Mouse (Mus musculus): ENCODE measurements around the gene Mcrip1. TPM values are rescaled to one million over a fixed set of nuclear protein-coding genes. Genes with fewer than 3 reads are reported as not detected.

The Mcrip1 gene
- polyA plus RNA-seq, 2 experiments = 30.0 to 41.3 TPM

DNA sequence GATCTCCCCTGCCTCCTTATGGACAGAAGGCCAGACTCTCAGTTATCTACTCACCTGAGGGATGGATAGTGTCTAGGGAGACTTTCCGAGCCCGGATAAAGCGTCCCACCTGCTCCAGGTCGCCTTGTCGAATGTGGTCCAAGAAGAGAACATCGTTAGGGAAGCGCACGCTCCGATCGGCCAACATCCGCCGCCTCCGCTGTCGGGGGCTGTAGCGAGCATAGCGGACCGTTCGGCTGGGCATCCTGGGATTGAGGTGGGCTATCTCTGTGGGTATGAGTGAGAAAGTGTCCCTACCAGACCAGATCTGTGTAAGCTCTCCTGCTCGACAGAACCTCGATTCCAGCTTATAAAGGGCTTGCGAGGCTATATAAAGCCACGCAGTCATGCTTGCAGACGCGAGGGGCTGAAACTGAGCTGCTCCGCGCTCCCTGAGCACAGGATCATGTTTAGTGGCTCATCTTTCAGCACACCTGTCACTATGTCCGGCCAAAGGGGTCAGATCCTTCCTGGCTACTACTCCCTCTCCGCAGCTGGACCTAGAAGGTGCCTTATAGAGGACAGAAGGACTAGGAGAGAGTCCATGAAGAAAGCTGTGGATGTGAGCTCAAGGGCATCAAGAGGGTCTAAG lies 1.4 kb upstream of the Mcrip1 start, which contains the start of gene Ppp1r27:
TSS of gene Ppp1r27 (minus strand) at position 323 of the 631 bp plus-strand sequence.
- TF ChIP-seq CTCF (IDR thresholded peaks at IDR 0.05; ENCODE audit: low read depth) (no peak), EP300 (IDR thresholded peaks at IDR 0.05; ENCODE audit: low read depth) (no peak)
- Histone ChIP-seq H3K36me3 (replicated peaks; ENCODE audit: control insufficient read depth, insufficient read depth, low read depth) (no peaks in the 10 kb centered on the region), H3K9ac (replicated peaks) (peak within 1 kb of the TSS; percentile 2), H3K4me2 (ENCODE audit: low read depth) (peak within 1 kb of the TSS; percentile 73), H3K27ac (no peak within 1 kb of the TSS), H3K9me3 (ENCODE audit: control insufficient read depth, low read length) (no peaks in the 10 kb centered on the region), H3K4me3 (ENCODE audit: insufficient read depth in 1 of 2, low read depth in 2 of 2, low read length in 2 of 2) (peak within 1 kb of the TSS; percentile 55 to 82), H3K4me1 (replicated peaks; ENCODE audit: control insufficient read depth in 2 of 2, insufficient read depth in 2 of 2, low read length in 1 of 2) (peaks cover 14 to 26% of the 10 kb centered on the region in 2 experiments), H3K27me3 (ENCODE audit: control insufficient read depth, insufficient read depth, low read length) (no peaks in the 10 kb centered on the region)
- 89% methylated on average over 28 of the region's 28 CpGs for WGBS (ENCODE audit: insufficient replicate concordance)
- no peak for DNase-seq (ENCODE audit: low read depth in 3 of 3, low spot score in 3 of 3)
- ATAC-seq (ENCODE audit: insufficient read depth) = no peak

DNA sequence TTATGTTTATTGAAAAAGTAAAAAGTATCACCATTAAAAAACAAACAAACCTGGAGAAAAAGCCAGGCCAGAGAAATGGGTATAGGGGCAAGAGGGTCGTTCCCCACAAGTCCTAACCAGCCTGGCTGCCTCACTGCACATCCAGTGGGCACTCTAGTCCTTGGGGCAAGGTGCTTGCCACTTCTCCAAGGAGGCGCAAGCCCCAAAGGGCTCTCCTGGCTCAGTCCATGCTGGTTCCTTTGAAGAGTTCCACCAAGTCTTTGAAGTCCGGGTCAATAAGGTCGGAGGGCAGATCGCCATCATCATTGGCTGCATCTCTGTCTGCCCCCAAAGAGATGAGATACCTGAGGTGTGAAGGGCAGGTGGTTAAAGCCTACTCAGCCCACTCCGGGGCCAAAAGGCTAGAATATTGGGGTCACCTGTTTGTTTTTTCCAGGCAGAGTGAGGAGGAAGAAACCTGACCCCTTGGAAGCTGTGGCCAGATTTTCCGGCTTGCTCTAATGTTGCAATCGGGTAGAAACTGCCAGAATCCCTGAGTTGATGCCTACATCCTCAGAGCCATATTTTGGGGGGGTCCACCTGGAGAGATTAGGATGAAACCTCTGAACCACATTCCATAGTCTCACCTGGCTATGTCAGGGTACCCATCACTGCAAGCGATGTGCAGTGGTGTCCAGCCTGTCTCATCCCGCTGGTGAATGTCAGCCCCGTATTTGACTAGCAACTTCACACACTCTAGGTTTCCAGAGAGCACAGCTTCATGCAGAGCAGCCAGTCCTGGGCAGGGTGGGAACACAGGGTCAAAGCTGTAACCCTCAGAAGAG lies 671 bp upstream of the Mcrip1 start:
- WGBS (ENCODE audit: insufficient replicate concordance) = 67% methylated on average over 11 of the region's 11 CpGs

DNA sequence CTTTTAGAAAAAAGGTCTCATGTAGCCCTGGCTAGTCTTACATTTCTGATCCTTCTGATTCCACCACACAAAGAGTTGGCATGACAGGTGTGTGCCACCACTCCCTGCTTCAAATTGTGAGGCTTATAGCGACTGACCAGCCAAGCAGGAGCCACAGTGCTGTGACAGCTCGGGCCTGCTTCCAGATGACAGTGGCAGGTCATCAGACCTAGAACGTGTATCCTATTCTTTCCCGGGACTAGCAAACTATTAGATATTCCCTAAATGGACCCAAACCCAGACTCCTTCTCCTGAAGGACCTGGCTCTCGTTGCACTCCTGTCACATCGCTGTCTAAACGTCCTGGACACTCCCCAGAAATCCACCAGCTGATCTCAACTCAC lies 750 bp downstream of the Mcrip1 start:
- 15% methylated on average over 7 of the region's 7 CpGs for WGBS (ENCODE audit: insufficient replicate concordance)
- Histone ChIP-seq H3K4me3 (ENCODE audit: insufficient read depth in 1 of 2, low read depth in 2 of 2, low read length in 2 of 2) (peak overlapping the region; percentile 60 to 82), H3K27me3 (ENCODE audit: control insufficient read depth, insufficient read depth, low read length) (no peaks in the 10 kb centered on the region), H3K36me3 (replicated peaks; ENCODE audit: control insufficient read depth, insufficient read depth, low read depth) (no peaks in the 10 kb centered on the region), H3K9ac (replicated peaks) (peak overlapping the region; percentile 94), H3K4me1 (replicated peaks; ENCODE audit: control insufficient read depth in 2 of 2, insufficient read depth in 2 of 2, low read length in 1 of 2) (peaks cover 14 to 25% of the 10 kb centered on the region in 2 experiments), H3K4me2 (ENCODE audit: low read depth) (peak overlapping the region; percentile 73), H3K27ac (peak overlapping the region; percentile 87), H3K9me3 (ENCODE audit: control insufficient read depth, low read length) (no peaks in the 10 kb centered on the region)
- no peak for TF ChIP-seq EP300 (IDR thresholded peaks at IDR 0.05; ENCODE audit: low read depth)
- TF ChIP-seq CTCF (IDR thresholded peaks at IDR 0.05; ENCODE audit: low read depth) = no peak
- ATAC-seq (ENCODE audit: insufficient read depth) = no peak
- DNase-seq (ENCODE audit: low read depth in 3 of 3, low spot score in 3 of 3) = no peak

More for the DNA sequence above, 671 bp upstream of the Mcrip1 start:
- Histone ChIP-seq H3K9me3 (ENCODE audit: control insufficient read depth, low read length) (no peaks in the 10 kb centered on the region), H3K4me1 (replicated peaks; ENCODE audit: control insufficient read depth in 2 of 2, insufficient read depth in 2 of 2, low read length in 1 of 2) (peaks cover 14 to 26% of the 10 kb centered on the region in 2 experiments), H3K9ac (replicated peaks) (peak overlapping the region; percentile 2), H3K27me3 (ENCODE audit: control insufficient read depth, insufficient read depth, low read length) (no peaks in the 10 kb centered on the region), H3K4me2 (ENCODE audit: low read depth) (peak overlapping the region; percentile 73), H3K27ac (no peak overlapping the region), H3K36me3 (replicated peaks; ENCODE audit: control insufficient read depth, insufficient read depth, low read depth) (no peaks in the 10 kb centered on the region), H3K4me3 (ENCODE audit: insufficient read depth in 1 of 2, low read depth in 2 of 2, low read length in 2 of 2) (peak overlapping the region; percentile 55 to 82)
- ATAC-seq (ENCODE audit: insufficient read depth) = no peak
- DNase-seq (ENCODE audit: low read depth in 3 of 3, low spot score in 3 of 3) = no peak
- TF ChIP-seq EP300 (IDR thresholded peaks at IDR 0.05; ENCODE audit: low read depth) = no peak
- no peak for TF ChIP-seq CTCF (IDR thresholded peaks at IDR 0.05; ENCODE audit: low read depth)

DNA sequence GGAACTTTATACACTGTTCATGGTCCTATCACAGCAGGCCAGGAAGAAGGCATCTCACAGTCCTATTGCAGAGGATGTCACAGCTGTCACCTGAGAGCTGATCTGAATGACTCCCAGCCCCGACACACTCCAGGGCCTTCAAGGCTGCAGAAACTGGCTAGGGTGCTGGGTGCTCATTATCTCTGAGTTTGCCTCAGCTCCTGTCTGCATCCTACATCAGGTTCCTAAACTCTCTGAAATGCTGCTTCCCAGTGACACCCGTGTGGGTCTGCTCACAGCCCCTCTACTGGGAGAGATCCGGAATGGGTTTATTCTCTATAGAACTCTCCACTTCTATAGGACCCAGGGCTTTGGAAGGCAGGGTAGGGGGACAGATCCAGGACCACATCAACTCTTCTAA lies 1.3 kb downstream of the Mcrip1 start:
- DNase-seq (ENCODE audit: low read depth in 3 of 3, low spot score in 3 of 3) = no peak
- no peak for ATAC-seq (ENCODE audit: insufficient read depth)
- peak overlapping the region; percentile 73 for H3K4me2 ChIP-seq (ENCODE audit: low read depth)
- H3K9me3 ChIP-seq (ENCODE audit: control insufficient read depth, low read length) = no peaks in the 10 kb centered on the region
- H3K4me1 ChIP-seq (replicated peaks; ENCODE audit: control insufficient read depth in 2 of 2, insufficient read depth in 2 of 2, low read length in 1 of 2) = peaks cover 14 to 25% of the 10 kb centered on the region in 2 experiments
- TF ChIP-seq EP300 (IDR thresholded peaks at IDR 0.05; ENCODE audit: low read depth) = no peak
- no peak for TF ChIP-seq CTCF (IDR thresholded peaks at IDR 0.05; ENCODE audit: low read depth)
- no peaks in the 10 kb centered on the region for H3K27me3 ChIP-seq (ENCODE audit: control insufficient read depth, insufficient read depth, low read length)
- peak overlapping the region; percentile 39 for H3K27ac ChIP-seq
- H3K9ac ChIP-seq (replicated peaks) = peak overlapping the region; percentile 9; the same call in 1 of the 2 replicates
- H3K4me3 ChIP-seq (ENCODE audit: insufficient read depth in 1 of 2, low read depth in 2 of 2, low read length in 2 of 2) = no peak overlapping the region; a peak in 1 of 4 replicates
- WGBS (ENCODE audit: insufficient replicate concordance) = 72% methylated on average over 3 of the region's 3 CpGs
- H3K36me3 ChIP-seq (replicated peaks; ENCODE audit: control insufficient read depth, insufficient read depth, low read depth) = no peaks in the 10 kb centered on the region

DNA sequence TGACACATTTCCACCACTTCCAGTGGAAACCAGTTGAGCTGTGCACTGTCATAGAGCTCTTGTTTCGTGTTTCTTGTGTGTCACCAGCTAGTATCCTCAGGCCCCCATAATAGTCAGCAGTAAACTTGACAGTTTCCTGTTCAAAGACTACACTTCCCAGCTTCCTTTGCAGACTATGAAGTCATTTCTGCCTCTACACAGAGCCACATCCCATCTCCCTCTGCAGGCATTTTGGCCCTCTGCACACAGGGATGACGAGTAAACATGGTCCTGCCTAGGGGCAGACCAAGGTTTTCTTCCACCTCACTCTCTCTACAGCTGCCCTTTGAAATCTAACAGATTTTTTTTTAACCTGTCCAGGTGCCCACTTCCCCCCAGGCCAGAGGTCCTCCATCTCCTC lies 2.1 kb downstream of the Mcrip1 start:
- Histone ChIP-seq H3K4me3 (ENCODE audit: insufficient read depth in 1 of 2, low read depth in 2 of 2, low read length in 2 of 2) (no peak overlapping the region), H3K36me3 (replicated peaks; ENCODE audit: control insufficient read depth, insufficient read depth, low read depth) (no peaks in the 10 kb centered on the region), H3K9ac (replicated peaks) (no peak overlapping the region), H3K4me1 (replicated peaks; ENCODE audit: control insufficient read depth in 2 of 2, insufficient read depth in 2 of 2, low read length in 1 of 2) (peaks cover 14 to 25% of the 10 kb centered on the region in 2 experiments), H3K9me3 (ENCODE audit: control insufficient read depth, low read length) (no peaks in the 10 kb centered on the region), H3K27me3 (ENCODE audit: control insufficient read depth, insufficient read depth, low read length) (no peaks in the 10 kb centered on the region), H3K27ac (no peak overlapping the region), H3K4me2 (ENCODE audit: low read depth) (no peak overlapping the region)
- no peak for ATAC-seq (ENCODE audit: insufficient read depth)
- no peak for DNase-seq (ENCODE audit: low read depth in 3 of 3, low spot score in 3 of 3)
- peak; percentile 36; the same call in 1 of the 2 replicates for TF ChIP-seq CTCF (IDR thresholded peaks at IDR 0.05; ENCODE audit: low read depth)
- TF ChIP-seq EP300 (IDR thresholded peaks at IDR 0.05; ENCODE audit: low read depth) = no peak
- 39% methylated on average over 2 of the region's 2 CpGs for WGBS (ENCODE audit: insufficient replicate concordance)

Measured in liver, embryonic 14.5 days (tissue).